Mouse (Mus musculus) C2C12 (cell line): ENCODE measurements around the gene Zfhx3. TPM values are rescaled to one million over a fixed set of nuclear protein-coding genes. Genes with fewer than 3 reads are reported as not detected.

Experiments used
- H3K27me3 ChIP-seq: one replicate; pipeline ENCODE4 v1.6.1; 2011; ENCODE audit not compliant: control insufficient read depth, insufficient read depth, insufficient read length
- H3K36me3 ChIP-seq: one replicate; pipeline ENCODE4 v1.6.1; 2011; ENCODE audit not compliant: control insufficient read depth, insufficient read depth
- H3K4me3 ChIP-seq: one replicate; pipeline ENCODE4 v1.5.1; 2011; ENCODE audit warnings: mild to moderate bottlenecking, control low read depth; ENCODE audit not compliant: poor library complexity, insufficient read depth, severe bottlenecking
- H3K79me2 ChIP-seq: one replicate; pipeline ENCODE4 v1.6.1; 2011; ENCODE audit not compliant: control insufficient read depth, insufficient read depth
- H3K79me3 ChIP-seq: one replicate; pipeline ENCODE4 v1.6.1; 2011; ENCODE audit warnings: low read depth, control low read depth
- H3ac ChIP-seq: one replicate; pipeline ENCODE3; 2011; ENCODE audit warnings: low read depth; ENCODE audit not compliant: control insufficient read depth, insufficient read length
- CEBPB ChIP-seq: IDR thresholded peaks from one replicate; pipeline ENCODE4 v1.6.1; 2011; ENCODE audit warnings: low read depth, mild to moderate bottlenecking, control low read depth, moderate library complexity
- CTCF ChIP-seq: IDR thresholded peaks from one replicate; pipeline ENCODE4 v1.5.1; 2011; ENCODE audit not compliant: control insufficient read depth, insufficient read depth, insufficient read length
- FOSL1 ChIP-seq: IDR thresholded peaks from one replicate; pipeline ENCODE4 v1.8.0; 2011; ENCODE audit warnings: mild to moderate bottlenecking, low read length; ENCODE audit not compliant: poor library complexity, insufficient read depth, severe bottlenecking
- MAX ChIP-seq: IDR thresholded peaks from one replicate; pipeline ENCODE4 v1.6.1; 2011; ENCODE audit warnings: mild to moderate bottlenecking, control low read depth
- MYOD1 ChIP-seq: IDR thresholded peaks from one replicate; pipeline ENCODE4 v1.6.1; 2011; ENCODE audit warnings: low read depth; ENCODE audit not compliant: control insufficient read depth, insufficient read length
- MYOG ChIP-seq: IDR thresholded peaks from one replicate; pipeline ENCODE4 v1.6.1; 2011; ENCODE audit not compliant: control insufficient read depth, insufficient read length; ENCODE audit errors: extremely low read depth
- USF1 ChIP-seq: IDR thresholded peaks from one replicate; pipeline ENCODE4 v1.6.1; 2011; ENCODE audit warnings: low read depth, mild to moderate bottlenecking, control low read depth, moderate library complexity
- polyA plus RNA-seq: library from polyadenylated mRNA; unstranded; fragments of >200 nt; fragmentation: generic; extraction: Trizol; gene quantifications from one replicate; pipeline ENCODE4 v1.2.1, GENCODE M21; 2012; ENCODE audit warnings: missing spikeins

Zfhx3 gene
- polyA plus RNA-seq, 1 experiment: 4.3 TPM

- peaks cover 1% of the 10 kb centered on the region for H3K79me3 ChIP-seq
- H3ac ChIP-seq: no peak overlapping the region
- H3K79me2 ChIP-seq: no peaks in the 10 kb centered on the region
- no peaks in the 10 kb centered on the region for H3K27me3 ChIP-seq
- H3K4me3 ChIP-seq: no peak overlapping the region
- TF ChIP-seq USF1 (no peak), MYOD1 (no peak), CTCF (no peak), CEBPB (no peak), MAX (no peak), MYOG (no peak), FOSL1 (no peak)
- H3K36me3 ChIP-seq: peaks cover 5% of the 10 kb centered on the region
Observed at GRCm38 (mm10) chr8:108869420-108869819, 927.0 kb downstream of the Zfhx3 start.

DNA sequence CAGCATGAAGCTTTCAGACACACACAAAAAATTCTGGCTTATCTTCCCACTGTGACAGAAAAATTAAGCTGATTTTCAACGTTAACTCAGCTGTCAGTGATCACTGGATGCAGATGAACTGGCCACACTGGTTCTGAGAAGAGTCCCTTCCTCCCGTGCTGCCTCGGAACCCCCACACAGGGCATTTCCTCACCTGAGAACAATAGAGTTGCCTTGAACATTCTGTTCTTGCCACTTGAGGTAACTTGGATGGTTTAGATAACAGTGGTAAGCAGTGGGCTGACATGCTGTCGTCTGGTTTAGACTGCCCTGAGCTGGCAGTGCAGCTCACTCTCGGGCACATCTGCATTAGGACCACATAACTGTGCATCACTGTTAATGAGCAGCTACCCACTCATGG lies 927.5 kb downstream of the Zfhx3 start:
- TF ChIP-seq CTCF: no peak
- no peak for TF ChIP-seq MYOG
- no peak for TF ChIP-seq FOSL1
- no peak for TF ChIP-seq MAX
- TF ChIP-seq MYOD1: no peak
- no peak for TF ChIP-seq USF1
- no peak for TF ChIP-seq CEBPB
- H3K36me3 ChIP-seq: peaks cover 5% of the 10 kb centered on the region

GRCm38 (mm10) chr8:108870371-108870770 lies 927.9 kb downstream of the Zfhx3 start:
- Histone ChIP-seq H3K36me3 (peaks cover 5% of the 10 kb centered on the region), H3K4me3 (no peak overlapping the region), H3ac (no peak overlapping the region), H3K79me2 (no peaks in the 10 kb centered on the region), H3K79me3 (no peaks in the 10 kb centered on the region), H3K27me3 (no peaks in the 10 kb centered on the region)
- TF ChIP-seq FOSL1: no peak
- TF ChIP-seq CEBPB: no peak
- TF ChIP-seq MYOG: no peak
- TF ChIP-seq USF1: no peak
- TF ChIP-seq CTCF: no peak
- no peak for TF ChIP-seq MAX
- no peak for TF ChIP-seq MYOD1

More for the DNA sequence above, 927.5 kb downstream of the Zfhx3 start:
- Histone ChIP-seq H3K27me3 (no peaks in the 10 kb centered on the region), H3K4me3 (no peak overlapping the region), H3K79me3 (no peaks in the 10 kb centered on the region), H3K79me2 (no peaks in the 10 kb centered on the region), H3ac (no peak overlapping the region)

- Histone ChIP-seq H3K27me3 (no peaks in the 10 kb centered on the region), H3K79me2 (no peaks in the 10 kb centered on the region), H3K36me3 (peaks cover 7% of the 10 kb centered on the region), H3K4me3 (no peak overlapping the region), H3ac (no peak overlapping the region), H3K79me3 (no peaks in the 10 kb centered on the region)
- TF ChIP-seq FOSL1 (no peak), CEBPB (no peak), MYOG (no peak), USF1 (no peak), CTCF (no peak), MYOD1 (no peak), MAX (no peak)
Observed at GRCm38 (mm10) chr8:108875722-108876121, 933.3 kb downstream of the Zfhx3 start.

- Histone ChIP-seq H3ac (no peak overlapping the region), H3K4me3 (no peak overlapping the region), H3K36me3 (peaks cover 7% of the 10 kb centered on the region), H3K27me3 (no peaks in the 10 kb centered on the region), H3K79me3 (no peaks in the 10 kb centered on the region), H3K79me2 (no peaks in the 10 kb centered on the region)
- TF ChIP-seq MAX (no peak), USF1 (no peak), CEBPB (no peak), CTCF (no peak), MYOD1 (no peak), FOSL1 (no peak), MYOG (no peak)
Observed at GRCm38 (mm10) chr8:108880101-108880500, 937.7 kb downstream of the Zfhx3 start.

DNA sequence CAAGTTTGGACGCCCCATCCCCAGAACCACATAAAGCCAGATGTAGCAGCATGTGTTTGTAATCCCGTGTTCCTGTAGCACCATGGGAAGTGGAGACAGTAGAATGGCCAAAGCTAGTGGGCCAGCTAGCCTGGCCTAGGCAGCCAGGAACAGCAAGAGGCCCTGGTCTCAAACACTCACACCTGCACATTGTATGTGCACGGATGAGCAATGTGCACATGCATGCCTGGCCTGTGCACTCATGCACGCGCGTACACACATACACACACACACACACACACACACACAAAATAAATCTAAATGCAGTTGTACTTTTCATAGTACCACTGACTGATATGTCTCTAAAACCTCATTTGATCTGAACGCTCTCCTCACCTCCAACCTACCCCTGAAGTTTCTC lies 938.9 kb downstream of the Zfhx3 start:
- Histone ChIP-seq H3K36me3 (peaks cover 7% of the 10 kb centered on the region), H3K79me2 (no peaks in the 10 kb centered on the region), H3K79me3 (no peaks in the 10 kb centered on the region), H3K27me3 (no peaks in the 10 kb centered on the region), H3K4me3 (no peak overlapping the region), H3ac (no peak overlapping the region)
- no peak for TF ChIP-seq MAX
- TF ChIP-seq FOSL1: no peak
- TF ChIP-seq USF1: no peak
- no peak for TF ChIP-seq CTCF
- no peak for TF ChIP-seq MYOG
